Mouse (Mus musculus) brain, embryonic 14.5 days (tissue): ENCODE results near the gene Tdrd7. TPM values are rescaled to one million over a fixed set of nuclear protein-coding genes. Genes with fewer than 3 reads are reported as not detected.

Source experiments
- DNase-seq: peaks from one replicate; pipeline ENCODE4 v3.0.0-alpha.2; 2011; ENCODE audit warnings: low read depth
- CTCF ChIP-seq: fragments of 200-500 bp; IDR thresholded peaks from 2 replicates; pipeline ENCODE4 v1.5.1; 2012; ENCODE audit warnings: inconsistent platforms, mild to moderate bottlenecking, moderate library complexity, borderline replicate concordance; ENCODE audit not compliant: insufficient read depth, insufficient read length; ENCODE audit errors: extremely low read depth
- POLR2A ChIP-seq: fragments of 200-500 bp; IDR thresholded peaks from 2 replicates; pipeline ENCODE4 v1.6.1; 2012; ENCODE audit warnings: mild to moderate bottlenecking, inconsistent platforms, borderline replicate concordance; ENCODE audit not compliant: poor library complexity, insufficient read depth, insufficient read length, severe bottlenecking; ENCODE audit errors: extremely low read depth
- polyA plus RNA-seq: library from polyadenylated mRNA; depleted of rRNA; stranded (reverse); fragments of >200 nt; gene quantifications from 2 replicates; pipeline ENCODE4 v1.2.3, GENCODE M21; 2012

Gene Tdrd7
- polyA plus RNA-seq, 1 experiment: 22.7 TPM

GRCm38 (mm10) chr4:46033197-46033596 is 68.1 kb downstream of the Tdrd7 start:
- TF ChIP-seq POLR2A (no peak), CTCF (no peak)
- DNase-seq: no peak

GRCm38 (mm10) chr4:46038591-46038891 is 73.4 kb downstream of the Tdrd7 start:
- no peak for DNase-seq
- TF ChIP-seq CTCF (no peak), POLR2A (no peak)

GRCm38 (mm10) chr4:46038892-46039751 is 74.0 kb downstream of the Tdrd7 start, which contains the start of gene Tmod1:
Gene Tmod1, plus strand, starts transcription at chr4:46038935.
- DNase-seq: peak; percentile 40

GRCm38 (mm10) chr4:46039899-46040298 is 74.8 kb downstream of the Tdrd7 start:
- no peak for DNase-seq
- TF ChIP-seq POLR2A (no peak), CTCF (no peak)

More at GRCm38 (mm10) chr4:46038892-46039751, 74.0 kb downstream of the Tdrd7 start, which contains the start of gene Tmod1:
- TF ChIP-seq POLR2A: no peak
- TF ChIP-seq CTCF: no peak

GRCm38 (mm10) chr4:46040594-46041192 is 75.6 kb downstream of the Tdrd7 start:
- peak; percentile 67 for TF ChIP-seq CTCF
- no peak for TF ChIP-seq POLR2A
- no peak for DNase-seq

GRCm38 (mm10) chr4:46041761-46042504 is 76.8 kb downstream of the Tdrd7 start:
- no peak for DNase-seq
- TF ChIP-seq POLR2A (no peak), CTCF (no peak)

- no peak for DNase-seq
- TF ChIP-seq POLR2A: no peak
- TF ChIP-seq CTCF: no peak
Measured at GRCm38 (mm10) chr4:46042505-46042850, 77.3 kb downstream of the Tdrd7 start.

- no peak for TF ChIP-seq POLR2A
- no peak for TF ChIP-seq CTCF
- DNase-seq: no peak
Measured at GRCm38 (mm10) chr4:46043361-46043760, 78.2 kb downstream of the Tdrd7 start.

- DNase-seq: no peak
- TF ChIP-seq CTCF (no peak), POLR2A (no peak)
Measured at GRCm38 (mm10) chr4:46047971-46048370, 82.8 kb downstream of the Tdrd7 start.

- TF ChIP-seq CTCF (no peak), POLR2A (no peak)
- no peak for DNase-seq
Measured at GRCm38 (mm10) chr4:46048418-46048817, 83.3 kb downstream of the Tdrd7 start.
